Mouse (Mus musculus) spleen, postnatal 0 days (tissue): ENCODE data around the gene Ppp1r3e. TPM values are rescaled to one million over a fixed set of nuclear protein-coding genes. Genes with fewer than 3 reads are reported as not detected.

ENCODE experiments used
- polyA plus RNA-seq: library from polyadenylated mRNA; unstranded; fragments of >200 nt; fragmentation: Nextera tagmentation; extraction: Ambion mirVana; gene quantifications from 2 replicates; pipeline ENCODE4 v1.2.1, GENCODE M21; 2015

The Ppp1r3e gene
- polyA plus RNA-seq: 0.94 and 1.9 TPM in 2 replicates

DNA sequence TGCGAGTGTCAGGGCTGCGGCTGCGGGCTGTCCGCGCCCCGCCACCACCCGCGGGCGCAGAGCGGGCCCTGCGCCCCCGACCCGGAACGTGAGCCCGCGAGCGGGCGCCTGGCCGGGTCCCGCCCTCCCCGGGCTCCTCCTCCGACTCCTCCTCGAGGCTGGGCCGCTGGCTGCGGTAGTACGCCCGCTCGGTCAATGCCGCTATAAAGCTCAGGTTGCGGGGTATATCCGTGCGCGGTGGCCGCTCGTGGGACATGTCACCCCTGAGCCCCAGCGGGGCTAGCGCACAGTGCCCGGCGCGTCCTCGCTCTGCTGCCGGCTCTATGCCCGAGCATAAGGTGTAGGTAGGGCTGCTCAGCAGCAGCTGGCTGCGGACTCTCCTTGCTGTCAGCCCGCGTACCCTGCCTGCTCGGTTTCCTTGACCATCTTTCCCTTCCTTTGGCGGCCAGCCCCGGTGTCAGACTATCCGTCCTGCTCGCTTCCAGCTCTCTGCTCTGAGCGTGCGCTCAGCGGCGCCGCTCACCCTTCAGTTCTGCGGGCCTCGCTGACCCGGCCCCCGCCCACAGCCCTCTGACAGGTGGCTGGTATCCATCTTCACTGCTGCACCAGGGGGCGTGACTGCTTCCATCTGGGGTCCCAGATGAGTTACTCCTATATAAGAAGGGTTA is at the start of gene Ppp1r3e:
Gene Ppp1r3e, minus strand, starts transcription at position 503 of the 668 bp plus-strand sequence.

DNA sequence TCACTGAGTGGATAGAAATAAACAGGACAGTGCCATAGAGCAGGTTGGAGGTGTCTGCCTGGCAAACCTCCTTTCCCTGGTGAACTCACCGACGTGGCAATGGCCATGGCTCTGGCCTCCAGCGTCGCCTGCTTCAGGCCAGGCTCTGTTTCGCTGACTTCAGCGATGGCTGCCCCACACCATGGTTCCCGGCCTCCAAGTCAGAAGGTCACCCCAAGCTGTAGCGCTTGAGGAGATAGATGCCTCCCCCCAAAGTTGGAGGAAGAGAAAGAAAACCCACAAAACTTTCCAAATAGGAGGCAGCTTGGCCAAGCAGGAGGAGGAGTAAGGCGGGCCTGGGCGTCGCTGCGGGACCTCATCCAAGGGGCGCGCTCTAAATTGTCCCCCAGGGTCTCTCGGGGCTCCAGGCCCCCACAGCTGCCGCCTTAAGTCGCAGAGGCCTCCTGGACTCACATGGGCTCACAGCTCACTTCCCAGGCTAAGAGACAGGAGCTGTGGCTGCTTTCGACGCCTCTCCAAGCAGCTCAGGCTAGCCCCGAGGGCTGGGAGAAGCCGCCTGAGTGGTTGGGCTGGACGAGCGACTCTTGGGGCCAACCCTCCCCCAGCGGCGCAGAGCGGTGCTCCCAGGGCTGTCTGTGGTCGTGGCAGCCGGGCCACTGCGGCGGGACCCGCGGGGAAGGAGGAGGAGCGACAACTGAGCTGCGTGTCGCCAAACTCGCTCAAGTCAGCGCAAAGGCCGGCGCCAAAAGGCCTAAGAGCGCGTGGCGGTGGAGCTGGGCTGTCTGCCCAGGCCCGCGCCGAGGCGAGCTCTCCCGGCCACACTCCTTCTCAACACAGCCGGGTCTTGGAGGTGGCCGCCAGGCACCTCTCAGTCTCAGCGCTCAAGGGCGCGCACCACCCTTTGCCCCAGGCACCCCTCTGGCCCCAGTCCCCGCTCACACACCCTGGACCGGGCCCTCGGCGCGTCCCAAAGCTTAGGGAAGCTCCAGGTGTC is 48.3 kb upstream of the Ppp1r3e start, which contains the start of gene Efs:
Gene Efs, minus strand, starts transcription at position 778 of the 994 bp plus-strand sequence.

DNA sequence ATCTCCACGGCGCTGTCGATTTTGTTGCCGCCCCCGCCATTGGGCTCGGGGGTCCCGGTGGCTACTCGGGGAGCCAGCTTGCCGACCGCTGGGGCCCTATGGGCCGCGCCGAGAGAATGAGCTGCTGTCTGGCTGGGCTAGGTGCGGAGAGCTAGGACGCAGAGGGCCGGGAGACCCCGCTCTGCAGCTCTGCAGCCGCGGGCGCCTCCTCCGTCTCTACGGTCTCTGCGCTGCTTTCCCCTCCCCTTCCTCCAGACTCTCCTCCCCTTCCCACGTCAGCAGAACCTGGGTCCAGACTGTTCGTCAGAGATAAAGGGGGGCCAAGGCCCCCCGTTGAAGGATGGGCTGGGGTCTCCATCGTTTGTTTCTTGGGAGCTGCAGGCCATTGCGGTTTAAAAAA is 35.5 kb upstream of the Ppp1r3e start, which contains the start of gene Slc22a17:
Gene Slc22a17, minus strand, starts transcription at position 247 of the 400 bp plus-strand sequence.

DNA sequence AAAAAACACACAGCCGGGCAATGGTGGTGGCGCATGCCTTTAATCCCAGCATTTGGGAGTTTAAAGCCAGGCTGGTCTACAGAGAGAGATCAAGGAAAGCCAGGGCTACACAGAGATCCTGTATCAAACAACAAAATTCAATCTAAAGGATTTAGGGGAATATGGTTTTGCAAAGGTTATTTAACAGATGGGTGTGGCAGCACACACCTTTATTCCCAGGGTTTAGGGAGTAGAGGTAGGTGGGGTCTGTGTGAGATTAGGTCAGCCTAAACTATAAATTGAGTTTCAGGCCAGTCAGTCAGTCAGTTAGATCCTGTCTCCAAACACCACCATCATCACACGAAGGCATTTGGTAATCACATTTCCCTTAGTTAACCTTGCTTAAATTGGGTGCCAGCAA is 14.8 kb upstream of the Ppp1r3e start, which contains the start of gene Pabpn1:
Gene Pabpn1, plus strand, starts transcription at position 301 of the 400 bp plus-strand sequence.

DNA sequence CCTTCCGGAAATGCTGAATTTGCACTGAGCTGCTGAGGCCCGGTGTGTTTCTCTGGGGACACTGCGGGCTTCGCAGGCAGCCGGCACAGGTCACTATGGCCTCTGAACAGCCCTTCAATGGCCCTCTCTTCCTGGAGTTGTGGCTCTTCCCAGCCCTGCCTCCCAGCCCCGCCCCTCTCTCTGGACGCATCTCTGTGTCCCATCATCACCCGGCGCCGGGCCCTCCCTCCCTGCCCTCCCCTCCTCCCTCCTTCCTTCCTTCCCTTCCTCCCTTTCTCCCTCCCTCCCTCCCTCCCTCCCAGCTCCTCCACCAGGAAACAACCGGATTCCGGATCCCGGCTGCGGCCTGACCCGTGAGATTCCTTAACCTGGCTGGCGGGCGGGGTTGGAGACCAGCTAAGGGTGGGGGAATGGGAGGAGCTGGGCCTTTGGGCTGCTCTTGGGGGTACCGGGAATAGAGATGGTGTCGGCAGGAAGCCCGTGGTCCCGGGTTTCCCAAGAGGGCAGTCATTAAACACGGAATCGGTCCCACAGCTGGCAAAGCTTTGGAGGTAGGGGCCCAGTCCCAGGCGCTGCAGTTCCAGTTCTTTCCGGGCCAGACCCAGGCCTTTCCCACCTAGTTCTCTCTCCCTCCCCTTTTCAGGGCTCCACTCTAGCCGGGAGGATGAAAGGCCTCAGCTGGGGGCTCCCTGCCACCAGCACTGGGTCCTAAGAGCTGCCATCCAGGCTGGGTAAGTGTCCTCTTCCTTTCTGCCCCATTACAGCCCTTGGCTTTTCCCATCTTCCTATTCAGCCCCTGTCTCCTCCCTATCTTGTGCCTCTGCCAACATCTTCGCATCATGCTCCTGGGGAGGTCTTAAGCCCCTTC is 6.0 kb upstream of the Ppp1r3e start, which contains the start of the genes Bcl2l2 and Gm20521:
Gene Bcl2l2, plus strand, starts transcription at position 224 of the 868 bp plus-strand sequence.
Gene Gm20521, plus strand, starts transcription at position 288 of the 868 bp plus-strand sequence.

DNA sequence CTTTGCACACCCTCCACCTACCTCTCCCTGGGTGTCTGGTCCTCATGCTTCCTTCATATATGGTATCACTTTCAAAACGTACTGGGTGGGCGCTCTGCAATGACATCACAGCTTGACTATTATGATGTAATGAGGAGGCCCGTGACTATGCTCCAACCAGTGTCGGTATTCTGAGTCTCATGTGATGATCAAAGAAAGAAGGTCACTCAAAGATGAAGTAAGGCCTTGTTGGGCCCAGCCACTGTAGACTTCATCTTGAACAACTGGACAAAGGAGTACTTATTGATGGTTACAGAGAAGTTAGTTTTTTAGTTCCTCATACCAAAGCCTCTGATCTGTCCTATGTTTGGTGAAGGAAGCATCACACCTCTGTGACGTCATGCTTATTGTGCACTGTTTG is 6.5 kb downstream of the Ppp1r3e start, which contains the start of gene Homez:
Gene Homez, minus strand, starts transcription at position 101 of the 400 bp plus-strand sequence.

Other genes starting within 250 kb of the Ppp1r3e start
- not detected in 2 replicates for gene Gm17606, start 236.6 kb downstream of the Ppp1r3e start, polyA plus RNA-seq
- 0.53 and 0.63 TPM in 2 replicates for gene Cdh24, start 236.2 kb downstream of the Ppp1r3e start, polyA plus RNA-seq
- 46.7 and 53.4 TPM in 2 replicates for gene 1700123O20Rik, start 191.3 kb downstream of the Ppp1r3e start, polyA plus RNA-seq
- 81.1 and 96.0 TPM in 2 replicates for gene Acin1, start 190.6 kb downstream of the Ppp1r3e start, polyA plus RNA-seq
- gene Gm29776, start 178.7 kb downstream of the Ppp1r3e start, polyA plus RNA-seq: 0.16 and 0.28 TPM in 2 replicates
- gene Cebpe, start 165.4 kb downstream of the Ppp1r3e start, polyA plus RNA-seq: 18.5 and 28.5 TPM in 2 replicates
- gene Slc7a8, start 95.6 kb downstream of the Ppp1r3e start, polyA plus RNA-seq: 2.0 and 3.4 TPM in 2 replicates
- not detected in 2 replicates for gene Rnf212b, start 63.4 kb downstream of the Ppp1r3e start, polyA plus RNA-seq
- 2.9 and 3.5 TPM in 2 replicates for gene Homez, start 6.6 kb downstream of the Ppp1r3e start, polyA plus RNA-seq
- gene Bcl2l2, start 5.8 kb upstream of the Ppp1r3e start, polyA plus RNA-seq: 2.2 and 2.8 TPM in 2 replicates
- gene Gm20521, start 5.9 kb upstream of the Ppp1r3e start, polyA plus RNA-seq: 0.29 and 0.44 TPM in 2 replicates
- gene Pabpn1, start 14.9 kb upstream of the Ppp1r3e start, polyA plus RNA-seq: 85.3 and 86.5 TPM in 2 replicates
- gene Slc22a17, start 35.6 kb upstream of the Ppp1r3e start, polyA plus RNA-seq: 5.2 and 7.2 TPM in 2 replicates
- 3.3 and 6.1 TPM in 2 replicates for gene Efs, start 48.6 kb upstream of the Ppp1r3e start, polyA plus RNA-seq
- not detected in 2 replicates for gene Il25, start 55.1 kb upstream of the Ppp1r3e start, polyA plus RNA-seq
- gene Cmtm5, start 58.7 kb upstream of the Ppp1r3e start, polyA plus RNA-seq: 0.12 TPM in 1 of 2 replicates, not detected in the other
- gene Myh6, start 89.4 kb upstream of the Ppp1r3e start, polyA plus RNA-seq: 0.05 and 0.45 TPM in 2 replicates
- not detected in 2 replicates for gene Gm17428, start 99.4 kb upstream of the Ppp1r3e start, polyA plus RNA-seq
- gene Myh7, start 117.1 kb upstream of the Ppp1r3e start, polyA plus RNA-seq: 0.13 and 0.24 TPM in 2 replicates
- 56.7 and 57.3 TPM in 2 replicates for gene Ngdn, start 137.9 kb upstream of the Ppp1r3e start, polyA plus RNA-seq
- gene Zfhx2, start 214.8 kb upstream of the Ppp1r3e start, polyA plus RNA-seq: 0.96 and 0.97 TPM in 2 replicates
- gene Thtpa, start 217.2 kb upstream of the Ppp1r3e start, polyA plus RNA-seq: 5.0 and 6.1 TPM in 2 replicates
- gene Ap1g2, start 229.0 kb upstream of the Ppp1r3e start, polyA plus RNA-seq: 18.9 and 23.3 TPM in 2 replicates
- 0.06 and 0.10 TPM in 2 replicates for gene Jph4, start 239.4 kb upstream of the Ppp1r3e start, polyA plus RNA-seq